Mouse (Mus musculus): ENCODE measurements around the gene Gm20662. TPM values are rescaled to one million over a fixed set of nuclear protein-coding genes. Genes with fewer than 3 reads are reported as not detected.

Gene Gm20662
- polyA plus RNA-seq, 1 experiment = not detected

GRCm38 (mm10) chr9:108083561-108083960 lies 87.4 kb downstream of the Gm20662 start:
- TF ChIP-seq TAL1 (IDR thresholded peaks at IDR 0.05; ENCODE audit: low read length) = no peak
- 0 out of 2 replicates have a peak, but pooled peaks have one; percentile 4 for TF ChIP-seq GATA1 (IDR thresholded peaks at IDR 0.05; ENCODE audit: low read length)
- no peaks in the 10 kb centered on the region for H3K27me3 ChIP-seq (ENCODE audit: control insufficient read depth)
- H3K9me3 ChIP-seq (ENCODE audit: control insufficient read depth, low read length) = no peaks in the 10 kb centered on the region
- H3K4me1 ChIP-seq (ENCODE audit: control insufficient read depth) = peaks cover 95% of the 10 kb centered on the region
- H3K36me3 ChIP-seq (ENCODE audit: control insufficient read depth) = peaks cover 91% of the 10 kb centered on the region
- peak overlapping the region; percentile 63 for H3K4me3 ChIP-seq (replicated peaks)

GRCm38 (mm10) chr9:108085261-108085660 lies 89.1 kb downstream of the Gm20662 start:
- Histone ChIP-seq H3K36me3 (ENCODE audit: control insufficient read depth) (peaks cover 100% of the 10 kb centered on the region), H3K27me3 (ENCODE audit: control insufficient read depth) (no peaks in the 10 kb centered on the region; the same call in 1 of the 2 replicates), H3K4me1 (ENCODE audit: control insufficient read depth) (peaks cover 99% of the 10 kb centered on the region), H3K4me3 (replicated peaks) (peak overlapping the region; percentile 63), H3K9me3 (ENCODE audit: control insufficient read depth, low read length) (no peaks in the 10 kb centered on the region)
- TF ChIP-seq TAL1 (IDR thresholded peaks at IDR 0.05; ENCODE audit: low read length) (no peak), GATA1 (IDR thresholded peaks at IDR 0.05; ENCODE audit: low read length) (no peak)

GRCm38 (mm10) chr9:108090611-108091120 lies 94.5 kb downstream of the Gm20662 start:
- no peak for TF ChIP-seq TAL1 (IDR thresholded peaks at IDR 0.05; ENCODE audit: low read length)
- Histone ChIP-seq H3K27me3 (ENCODE audit: control insufficient read depth) (no peaks in the 10 kb centered on the region; the same call in 1 of the 2 replicates), H3K4me3 (replicated peaks) (no peak overlapping the region), H3K36me3 (ENCODE audit: control insufficient read depth) (peaks cover 86% of the 10 kb centered on the region), H3K9me3 (ENCODE audit: control insufficient read depth, low read length) (no peaks in the 10 kb centered on the region), H3K4me1 (ENCODE audit: control insufficient read depth) (peaks cover 84% of the 10 kb centered on the region)

GRCm38 (mm10) chr9:108093586-108093985 lies 97.4 kb downstream of the Gm20662 start:
- H3K4me3 ChIP-seq (replicated peaks) = peak overlapping the region; percentile 86
- TF ChIP-seq GATA1 (IDR thresholded peaks at IDR 0.05; ENCODE audit: low read length) (no peak), TAL1 (IDR thresholded peaks at IDR 0.05; ENCODE audit: low read length) (no peak)
- no peaks in the 10 kb centered on the region; the same call in 1 of the 2 replicates for H3K27me3 ChIP-seq (ENCODE audit: control insufficient read depth)
- peaks cover 86% of the 10 kb centered on the region for H3K36me3 ChIP-seq (ENCODE audit: control insufficient read depth)
- no peaks in the 10 kb centered on the region for H3K9me3 ChIP-seq (ENCODE audit: control insufficient read depth, low read length)
- H3K4me1 ChIP-seq (ENCODE audit: control insufficient read depth) = peaks cover 85% of the 10 kb centered on the region

GRCm38 (mm10) chr9:108094184-108094941 lies 98.2 kb downstream of the Gm20662 start, which contains the start of gene Apeh:
Apeh (minus strand) TSS chr9:108094606.
- H3K9me3 ChIP-seq (ENCODE audit: control insufficient read depth, low read length) = no peaks in the 10 kb centered on the region
- H3K4me1 ChIP-seq (ENCODE audit: control insufficient read depth) = peaks cover 85% of the 10 kb centered on the region

More at GRCm38 (mm10) chr9:108094184-108094941, 98.2 kb downstream of the Gm20662 start, which contains the start of gene Apeh:
- no peaks in the 10 kb centered on the region for H3K27me3 ChIP-seq (ENCODE audit: control insufficient read depth)
- H3K4me3 ChIP-seq (replicated peaks) = peak within 1 kb of the TSS; percentile 86
- peaks cover 86% of the 10 kb centered on the region for H3K36me3 ChIP-seq (ENCODE audit: control insufficient read depth)
- TF ChIP-seq TAL1 (IDR thresholded peaks at IDR 0.05; ENCODE audit: low read length) (no peak), GATA1 (IDR thresholded peaks at IDR 0.05; ENCODE audit: low read length) (no peak)

Other genes with a start within 250 kb of the Gm20662 start
- 0.76 and 1.6 TPM in 2 replicates for gene Rbm5, start 225.4 kb upstream of the Gm20662 start, polyA plus RNA-seq (2012)
- 2.5 and 2.9 TPM in 2 replicates for gene Rbm6, start 123.1 kb upstream of the Gm20662 start, polyA plus RNA-seq (2012)
- 0.77 and 0.89 TPM in 2 replicates for gene Mon1a, start 108.2 kb upstream of the Gm20662 start, polyA plus RNA-seq (2012)
- 0.01 and 0.02 TPM in 2 replicates for gene Mst1r, start 89.5 kb upstream of the Gm20662 start, polyA plus RNA-seq (2012)
- not detected in 2 replicates for gene Actl11, start 67.9 kb upstream of the Gm20662 start, polyA plus RNA-seq (2012)
- 0.01 TPM in 1 of 2 replicates, not detected in the other for gene Camkv, start 60.7 kb upstream of the Gm20662 start, polyA plus RNA-seq (2012)
- gene Traip, start 46.2 kb upstream of the Gm20662 start, polyA plus RNA-seq (2012) = 0.72 and 0.97 TPM in 2 replicates
- gene Uba7, start 20.8 kb upstream of the Gm20662 start, polyA plus RNA-seq (2012) = 14.4 and 22.3 TPM in 2 replicates
- gene Gm20661, start 13.3 kb upstream of the Gm20662 start, polyA plus RNA-seq (2012) = 0.06 and 0.13 TPM in 2 replicates
- 15.9 and 16.0 TPM in 2 replicates for gene Inka1, start 10.5 kb upstream of the Gm20662 start, polyA plus RNA-seq (2012)
- 0.24 and 0.25 TPM in 2 replicates for gene Cdhr4, start 3.9 kb upstream of the Gm20662 start, polyA plus RNA-seq (2012)
- gene Ip6k1, start 6.2 kb downstream of the Gm20662 start, polyA plus RNA-seq (2012) = 18.1 and 20.8 TPM in 2 replicates
- gene Gmppb, start 52.9 kb downstream of the Gm20662 start, polyA plus RNA-seq (2012) = 0.32 and 0.61 TPM in 2 replicates
- 0.01 and 0.08 TPM in 2 replicates for gene Amigo3, start 56.8 kb downstream of the Gm20662 start, polyA plus RNA-seq (2012)
- gene Mst1, start 84.1 kb downstream of the Gm20662 start, polyA plus RNA-seq (2012) = 2.4 and 2.6 TPM in 2 replicates
- 107 and 276 TPM in 2 replicates for gene Rnf123, start 87.0 kb downstream of the Gm20662 start, polyA plus RNA-seq (2012)
- gene Apeh, start 98.3 kb downstream of the Gm20662 start, polyA plus RNA-seq (2012) = 47.5 and 65.3 TPM in 2 replicates
- gene Bsn, start 194.0 kb downstream of the Gm20662 start, polyA plus RNA-seq (2012) = 0.03 and 0.07 TPM in 2 replicates

All from erythroblast, embryonic 14.5 days (primary cell).